Comparison of ENCODE assay signal across 9 mouse cellular contexts in the genomic region with DNA sequence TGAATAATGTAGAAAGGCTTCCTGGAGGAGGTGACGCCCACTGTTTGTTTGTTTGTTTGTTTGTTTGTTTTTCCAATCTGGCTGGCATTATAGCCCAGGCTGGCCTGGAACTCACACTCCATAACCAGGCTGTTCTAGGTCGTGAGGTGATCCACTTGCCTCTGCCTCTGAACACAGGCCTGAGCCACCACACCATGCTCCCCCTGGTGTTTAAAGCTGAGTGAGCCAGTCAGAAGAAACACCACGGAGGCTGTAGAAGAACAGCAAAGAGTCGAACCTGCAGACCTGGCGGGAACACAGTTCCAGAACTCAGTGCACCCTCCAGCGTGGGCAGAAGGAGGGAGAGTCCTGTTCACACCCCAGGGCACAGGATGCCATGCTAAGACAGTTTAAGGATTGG.
DNase-seq lines count a peak whose midpoint lies in the region; ATAC-seq lines count a peak whose summit lies in the region.
"Had no signal": no experiment of that assay in that cellular context is flagged by ENCODE, and none has a peak within 500 bp of the region (broad histone marks: within the 10 kb centered on the region; RNA-seq: fewer than 3 reads in every experiment).

No protein-coding gene starts in this region.

- no peaks in the 10 kb centered on the region for H3K36me3 ChIP-seq in midbrain, embryonic 14.5 days (ENCODE audit: control insufficient read depth, insufficient read depth, low read length)
- no peaks in the 10 kb centered on the region for H3K36me3 ChIP-seq in midbrain, embryonic 11.5 days (ENCODE audit: control insufficient read depth, insufficient read depth, low read length)
- no peaks in the 10 kb centered on the region for H3K36me3 ChIP-seq in neural tube, embryonic 11.5 days (ENCODE audit: control insufficient read depth, insufficient read depth, low read length)
- H3K36me3 ChIP-seq: midbrain, embryonic 13.5 days had no signal

- H3K4me2 ChIP-seq in midbrain, embryonic 14.5 days (ENCODE audit: low read length) = no peak overlapping the region
- H3K4me2 ChIP-seq in midbrain, embryonic 11.5 days = no peak overlapping the region
- H3K4me2 ChIP-seq in neural tube, embryonic 11.5 days (ENCODE audit: low read depth) = no peak overlapping the region
- H3K4me2 ChIP-seq: midbrain, embryonic 13.5 days had no signal

- no peak for ATAC-seq in midbrain, embryonic 14.5 days (ENCODE audit: low FRiP score, low TSS enrichment)
- no peak for ATAC-seq in midbrain, embryonic 11.5 days (ENCODE audit: low FRiP score)
- ATAC-seq in neural tube, embryonic 11.5 days (ENCODE audit: insufficient read depth, low FRiP score, low TSS enrichment) = no peak
- ATAC-seq: midbrain, embryonic 13.5 days had no signal

- H3K4me3 ChIP-seq in midbrain, embryonic 14.5 days (replicated peaks; ENCODE audit: low read depth, low read length) = no peak overlapping the region
- no peak overlapping the region for H3K4me3 ChIP-seq in midbrain, embryonic 11.5 days (ENCODE audit: low read depth, low read length)
- no peak overlapping the region for H3K4me3 ChIP-seq in neural tube, embryonic 11.5 days (ENCODE audit: low read depth, low read length)
- H3K4me3 ChIP-seq: midbrain, embryonic 13.5 days had no signal

- H3K9ac ChIP-seq in midbrain, embryonic 14.5 days (replicated peaks; ENCODE audit: low read length) = no peak overlapping the region
- H3K9ac ChIP-seq in midbrain, embryonic 11.5 days (ENCODE audit: low read length) = no peak overlapping the region
- H3K9ac ChIP-seq in neural tube, embryonic 11.5 days (ENCODE audit: low read length) = no peak overlapping the region
- H3K9ac ChIP-seq: midbrain, embryonic 13.5 days had no signal

- intact Hi-C loops in heart, postnatal 25 days (cut with DNase I) = loop anchor here (5.0 kb wide), 1 partner anchor 292 kb away; no protein-coding TSS in a partner anchor

- DNase-seq in heart, adult 11 months = peak; percentile 93
- DNase-seq in heart, postnatal 25 days (ENCODE audit: low spot score) = no peak
- peak; percentile 62 for DNase-seq in midbrain, embryonic 14.5 days
- DNase-seq in midbrain, embryonic 11.5 days (ENCODE audit: low spot score, missing footprints) = no peak
- peak; percentile 60 for DNase-seq in embryo, embryonic 11 days
- DNase-seq in neural tube, embryonic 11.5 days (ENCODE audit: low spot score) = peak; percentile 38
- no peak for DNase-seq in thymus, postnatal 36 days
- no peak for DNase-seq in frontal cortex, postnatal 25 days (ENCODE audit: low spot score in 2 of 2)

- no peak overlapping the region for H3K27ac ChIP-seq in midbrain, embryonic 14.5 days (replicated peaks; ENCODE audit: low read depth, low read length)
- H3K27ac ChIP-seq in midbrain, embryonic 11.5 days (ENCODE audit: low read depth, low read length) = no peak overlapping the region
- no peak overlapping the region for H3K27ac ChIP-seq in neural tube, embryonic 11.5 days (ENCODE audit: low read depth, low read length)
- H3K27ac ChIP-seq: midbrain, embryonic 13.5 days had no signal

- peaks cover 6% of the 10 kb centered on the region; the same call in 1 of the 2 replicates for H3K4me1 ChIP-seq in midbrain, embryonic 14.5 days (ENCODE audit: control insufficient read depth, insufficient read depth, low read length)
- no peaks in the 10 kb centered on the region for H3K4me1 ChIP-seq in midbrain, embryonic 11.5 days (ENCODE audit: control insufficient read depth, insufficient read depth, low read length)
- H3K4me1 ChIP-seq in neural tube, embryonic 11.5 days (ENCODE audit: control insufficient read depth, insufficient read depth, low read length) = no peaks in the 10 kb centered on the region

- no peaks in the 10 kb centered on the region for H3K9me3 ChIP-seq in midbrain, embryonic 14.5 days (ENCODE audit: control insufficient read depth, low read length)
- no peaks in the 10 kb centered on the region for H3K9me3 ChIP-seq in midbrain, embryonic 11.5 days (ENCODE audit: control insufficient read depth, low read length)
- H3K9me3 ChIP-seq in neural tube, embryonic 11.5 days (ENCODE audit: control insufficient read depth, low read length) = no peaks in the 10 kb centered on the region
- H3K9me3 ChIP-seq: midbrain, embryonic 13.5 days had no signal

- no peaks in the 10 kb centered on the region for H3K27me3 ChIP-seq in midbrain, embryonic 14.5 days (ENCODE audit: control insufficient read depth, insufficient read depth, low read length)
- no peaks in the 10 kb centered on the region for H3K27me3 ChIP-seq in midbrain, embryonic 11.5 days (ENCODE audit: control insufficient read depth, insufficient read depth, low read length)
- H3K27me3 ChIP-seq in neural tube, embryonic 11.5 days (ENCODE audit: control insufficient read depth, insufficient read depth, low read length) = 0 out of 2 replicates have a peak, but pooled peaks cover 5% of the 10 kb centered on the region

- 43% methylated on average over 6 of the region's 6 CpGs for WGBS in midbrain, embryonic 14.5 days
- WGBS in midbrain, embryonic 11.5 days = 49% methylated on average over 6 of the region's 6 CpGs
- WGBS in neural tube, embryonic 11.5 days = 43% methylated on average over 6 of the region's 6 CpGs

Comparison
In these comparisons a context has a peak if more than half of its experiments do, and no peak if none do; other contexts are left out.
1. DNase-seq: peak in heart, adult 11 months (single experiment), midbrain, embryonic 14.5 days (single experiment), embryo, embryonic 11 days (single experiment) and neural tube, embryonic 11.5 days (single experiment); none in heart, postnatal 25 days (single experiment), midbrain, embryonic 11.5 days (single experiment), thymus, postnatal 36 days (0 of 2) and frontal cortex, postnatal 25 days (0 of 2).